Mouse (Mus musculus) left cerebral cortex, postnatal 25 days (tissue): ENCODE results near the gene Ankfn1. TPM values are rescaled to one million over a fixed set of nuclear protein-coding genes. Genes with fewer than 3 reads are reported as not detected.

Source experiments
- DNase-seq, 2 experiments: peaks; one replicate each; pipeline ENCODE4 v3.0.0; 2022; ENCODE audit warnings: low spot score in 2 of 2, mixed read lengths in 1 of 2
- intact Hi-C: fragments of 180-260 bp; cut with DNase I; formaldehyde crosslinking; loops from one replicate; pipeline ENCODE4 v1.15.1; 2025
- total RNA-seq, 2 experiments: library from RNA; stranded (reverse); gene quantifications; 2 replicates each; pipeline ENCODE4 v1.2.3; 2021

The Ankfn1 gene
- 10 to 100 TPM; 10.1 to 13.4 TPM for total RNA-seq

- DNase-seq = peak in 1 of 2 experiments; percentile 12
- intact Hi-C loops = no loop called here
Measured at GRCm38 (mm10) chr11:89777431-89777830, at the start of gene Ankfn1. Ankfn1 (minus strand) TSS chr11:89777653.

- no peak for DNase-seq
- intact Hi-C loops = no loop called here
Measured at GRCm38 (mm10) chr11:89823661-89824446, 46.4 kb upstream of the Ankfn1 start.

- intact Hi-C loops = no loop called here
- DNase-seq = no peak
Measured at GRCm38 (mm10) chr11:89818594-89818993, 41.1 kb upstream of the Ankfn1 start.

- intact Hi-C loops = no loop called here
- no peak for DNase-seq
Measured at GRCm38 (mm10) chr11:89811403-89811802, 34.0 kb upstream of the Ankfn1 start.

DNA sequence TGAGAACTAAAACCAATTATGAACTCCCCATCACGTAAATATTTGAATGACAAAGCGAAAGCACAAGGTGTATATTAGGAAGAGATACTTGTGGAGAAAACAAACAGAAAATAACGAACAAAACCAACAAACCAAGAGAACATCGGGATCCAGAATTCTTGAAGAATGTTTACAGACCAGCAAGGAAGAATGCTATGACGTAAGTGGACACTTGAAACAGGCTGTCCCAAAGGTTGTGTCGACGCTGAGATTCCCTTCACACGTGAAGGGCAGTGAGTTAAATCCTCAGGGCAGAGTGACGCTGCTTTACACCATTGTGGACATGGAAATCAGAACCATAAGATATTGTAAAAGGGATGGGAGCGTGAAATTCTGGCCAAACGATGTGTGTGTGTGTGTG is 30.5 kb upstream of the Ankfn1 start:
- intact Hi-C loops = no loop called here
- DNase-seq = no peak

- DNase-seq = no peak
- intact Hi-C loops = no loop called here
Measured at GRCm38 (mm10) chr11:89804822-89805221, 27.4 kb upstream of the Ankfn1 start.

GRCm38 (mm10) chr11:89803974-89804373 is 26.5 kb upstream of the Ankfn1 start:
- DNase-seq = no peak
- intact Hi-C loops = no loop called here

DNA sequence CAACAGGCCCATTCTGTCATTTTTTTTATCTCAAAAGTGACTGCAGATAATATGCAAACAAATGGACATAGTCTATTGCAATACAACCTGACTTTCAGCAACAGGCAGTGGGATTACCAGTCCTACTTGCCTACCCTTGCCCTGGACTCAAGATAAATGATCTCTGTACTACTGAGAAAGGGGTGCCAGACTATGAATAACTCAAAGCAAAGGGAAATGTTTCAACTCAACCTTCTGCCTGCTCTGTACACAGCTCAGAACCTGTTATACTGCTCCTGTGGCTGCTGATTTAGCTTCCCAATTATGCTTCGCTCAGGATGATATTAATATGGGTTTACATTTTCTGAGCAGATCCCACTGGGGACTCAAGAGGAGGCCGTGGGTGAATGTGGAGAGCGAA is 15.3 kb upstream of the Ankfn1 start:
- intact Hi-C loops = no loop called here

GRCm38 (mm10) chr11:89776070-89776469 is 1.4 kb downstream of the Ankfn1 start:
- DNase-seq = no peak
- intact Hi-C loops = no loop called here

More for the DNA sequence above, 15.3 kb upstream of the Ankfn1 start:
- no peak for DNase-seq

- intact Hi-C loops = no loop called here
Measured at GRCm38 (mm10) chr11:89774913-89775312, 2.5 kb downstream of the Ankfn1 start.

DNA sequence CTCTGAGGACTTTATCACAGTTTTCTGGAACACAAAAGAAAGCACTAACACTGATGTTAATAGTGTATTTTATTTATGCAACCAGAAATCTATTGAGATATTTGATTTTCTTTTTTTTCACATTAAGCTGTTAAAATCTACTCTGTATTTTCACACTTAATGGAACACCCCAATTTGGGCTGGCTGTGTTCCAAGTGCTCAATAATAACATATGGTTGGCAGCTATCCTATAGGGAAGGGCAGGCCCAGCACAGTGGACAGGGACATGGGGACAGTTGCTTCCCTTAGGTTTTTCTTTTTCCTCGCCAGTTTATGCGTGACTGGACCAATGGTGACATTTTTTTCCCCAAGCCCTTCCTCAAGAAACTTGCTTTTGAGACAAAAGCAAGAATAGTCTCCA is 4.5 kb downstream of the Ankfn1 start:
- intact Hi-C loops = no loop called here
- no peak for DNase-seq

More at GRCm38 (mm10) chr11:89774913-89775312, 2.5 kb downstream of the Ankfn1 start:
- DNase-seq = no peak

DNA sequence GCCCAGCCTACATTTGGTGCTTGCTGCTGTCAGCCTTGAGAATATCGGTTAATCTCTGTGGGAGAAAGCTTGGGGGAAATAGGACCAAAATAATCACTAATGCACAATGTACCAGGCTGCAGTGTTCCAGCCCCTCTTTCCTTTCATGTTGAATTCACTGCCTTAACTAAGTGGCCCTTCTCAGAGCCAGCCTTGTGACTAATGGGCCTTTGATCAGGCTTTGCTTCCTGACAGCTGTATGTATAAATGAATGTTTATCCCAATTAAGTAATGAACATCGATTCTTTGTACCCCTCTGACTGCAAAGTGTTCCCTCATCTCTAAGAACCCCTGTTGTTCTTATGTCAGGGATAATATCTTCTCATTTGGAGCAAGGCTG is 11.7 kb downstream of the Ankfn1 start:
- intact Hi-C loops = no loop called here
- peak in 1 of 2 experiments; percentile 12 for DNase-seq

DNA sequence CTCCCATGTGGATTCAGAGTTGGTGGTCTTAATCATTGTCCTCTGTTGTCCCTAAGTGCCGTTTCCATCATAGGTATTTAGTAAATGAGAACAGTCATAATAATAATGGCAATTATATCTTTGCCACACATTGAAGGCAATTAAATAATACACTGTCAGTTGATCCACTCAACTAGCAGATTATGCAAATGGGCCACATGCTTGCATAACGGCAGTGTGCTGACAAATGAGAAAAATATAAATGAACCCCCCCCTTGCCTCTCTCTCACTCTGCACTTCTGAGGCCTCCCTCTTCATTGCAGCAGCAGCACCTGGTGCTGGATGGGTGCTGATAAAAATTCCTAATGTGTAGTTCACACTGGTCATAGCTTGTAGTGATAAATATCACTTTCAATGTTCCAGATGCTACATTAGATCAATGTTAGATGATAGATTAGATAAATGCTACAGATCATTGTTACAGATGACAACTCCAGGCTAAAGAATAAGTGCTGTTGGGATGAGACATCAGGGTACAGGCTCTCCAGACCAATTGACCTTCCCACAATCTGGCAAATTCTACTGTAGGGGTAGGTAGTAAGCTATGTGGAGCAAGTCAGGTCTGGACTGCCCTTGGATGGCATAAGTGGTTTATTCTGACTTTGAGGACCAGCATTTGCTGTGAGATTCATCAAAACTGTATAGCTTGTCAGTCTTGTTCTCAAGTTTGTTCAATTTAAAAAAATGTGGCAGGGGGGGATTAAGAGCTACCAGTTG is 12.3 kb downstream of the Ankfn1 start:
- no peak for DNase-seq
- intact Hi-C loops = no loop called here

DNA sequence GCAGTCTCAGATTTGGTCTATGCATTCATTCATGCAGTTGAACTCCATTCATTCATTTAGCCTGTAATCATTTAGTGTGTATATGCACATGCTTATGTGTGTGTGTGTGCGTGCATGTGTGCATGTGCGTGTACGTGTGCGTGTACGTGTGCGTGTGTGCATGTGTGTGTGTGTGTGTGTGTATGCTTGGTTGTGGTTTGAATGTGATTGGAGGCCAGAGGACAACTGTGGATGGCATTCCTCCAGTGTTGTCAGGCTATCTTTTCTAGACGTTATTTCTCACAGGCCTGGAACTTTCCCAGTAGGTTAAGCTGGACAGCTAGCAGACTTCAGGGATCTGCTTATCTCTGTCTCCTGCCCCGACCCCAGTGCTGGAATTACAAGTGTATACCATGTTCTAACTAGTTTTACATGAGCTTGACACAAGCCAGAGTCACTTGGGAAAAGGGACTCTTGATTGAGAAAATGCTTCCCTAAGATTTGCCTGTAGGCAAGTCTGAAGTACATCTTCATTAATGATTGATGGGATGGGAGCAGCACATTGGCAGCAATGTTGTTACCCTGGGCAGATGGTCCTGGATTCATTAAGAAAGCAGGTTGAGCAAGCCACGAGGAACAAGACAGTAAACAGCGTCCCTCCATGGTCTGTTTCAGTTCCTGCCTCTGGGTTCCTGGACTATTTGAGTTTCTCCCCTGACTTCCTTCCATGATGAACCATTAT is 43.3 kb downstream of the Ankfn1 start:
- DNase-seq = no peak
- intact Hi-C loops = no loop called here

DNA sequence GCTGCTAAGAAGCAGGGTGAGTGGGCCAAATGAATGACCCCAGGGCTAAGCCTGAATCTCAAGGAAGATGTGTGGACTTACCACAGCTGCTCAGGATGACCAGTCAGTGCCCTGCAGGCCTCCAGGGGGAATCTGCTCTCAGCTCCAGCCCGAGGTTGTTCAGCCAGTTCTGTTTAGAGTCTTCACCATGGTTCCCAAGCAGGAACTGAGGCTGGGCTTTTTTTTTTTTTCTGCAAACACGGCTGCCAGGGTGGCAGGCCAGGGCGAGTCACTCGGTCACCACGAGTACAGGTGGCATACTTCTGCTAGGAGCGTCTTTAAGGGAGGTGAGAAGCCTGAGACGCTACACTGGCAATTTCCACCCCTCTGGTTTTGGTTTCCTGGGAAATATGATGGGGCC is 43.9 kb downstream of the Ankfn1 start:
- DNase-seq = no peak
- intact Hi-C loops = no loop called here

DNA sequence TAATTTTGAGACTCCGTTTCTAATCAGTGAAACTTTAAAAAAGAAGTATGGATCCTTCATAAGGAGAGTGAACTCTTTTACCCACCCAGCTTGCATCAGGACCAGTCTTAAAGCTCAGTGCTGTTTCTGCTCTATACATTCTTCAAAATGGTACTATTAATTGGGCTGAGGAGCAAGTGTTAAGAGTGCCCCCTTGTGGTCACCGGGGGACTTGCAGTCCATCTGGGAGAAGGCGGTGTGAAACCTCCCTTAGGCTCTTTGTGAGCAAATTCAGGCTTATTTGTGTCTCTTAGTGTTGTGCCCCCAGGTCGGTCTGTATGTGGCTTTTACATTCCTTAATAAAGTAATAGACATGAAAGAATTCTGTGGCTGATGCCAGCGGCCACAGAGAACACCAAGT is 56.6 kb downstream of the Ankfn1 start:
- intact Hi-C loops = loop anchor here (1.0 to 10.0 kb wide), 5 partner anchors 175 to 616 kb away; no protein-coding TSS in a partner anchor
- DNase-seq = peak; percentile 85 to 87

DNA sequence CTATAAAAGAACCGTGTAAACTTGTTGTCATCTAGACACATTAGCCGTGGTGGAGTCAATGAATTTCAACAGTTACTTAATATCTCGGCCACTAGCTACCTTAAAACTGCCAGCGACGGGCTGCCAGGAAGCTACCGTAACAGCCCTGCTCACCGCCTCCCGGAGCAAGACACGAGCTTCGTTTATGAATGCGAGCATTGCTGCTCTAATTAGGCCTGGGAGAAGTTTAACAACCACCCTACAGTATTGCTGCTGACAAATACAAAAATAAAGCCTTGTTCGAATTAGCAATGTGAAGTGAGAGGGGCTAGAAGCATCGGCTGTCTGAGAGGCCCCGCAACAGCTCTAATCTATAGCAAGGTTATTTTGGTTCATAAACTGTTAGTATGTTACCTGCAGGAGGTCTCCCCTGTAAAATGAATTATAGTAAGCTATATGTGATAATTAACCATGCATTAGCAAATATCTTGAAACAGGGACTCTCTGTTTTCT is 58.9 kb downstream of the Ankfn1 start:
- DNase-seq = no peak
- intact Hi-C loops = no loop called here

DNA sequence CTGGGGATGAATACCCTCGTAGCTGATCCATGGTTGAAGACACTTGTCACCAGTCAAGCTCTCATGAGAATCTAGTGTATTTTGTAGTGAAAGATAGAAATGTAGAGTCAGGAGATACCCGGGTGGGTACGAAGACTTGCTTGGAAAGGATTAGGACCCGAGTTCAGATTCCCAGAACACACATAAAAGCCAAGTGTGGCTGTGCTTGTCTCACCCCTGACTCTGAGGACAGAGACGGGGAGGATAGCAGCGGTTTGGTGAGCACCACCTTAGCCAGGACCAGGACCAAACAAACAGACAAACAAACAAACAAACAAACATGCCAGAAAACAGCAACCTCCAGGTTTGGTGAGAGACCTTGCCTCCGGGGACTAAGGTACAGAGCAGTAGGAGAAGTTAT is 61.1 kb downstream of the Ankfn1 start:
- intact Hi-C loops = no loop called here
- no peak for DNase-seq

DNA sequence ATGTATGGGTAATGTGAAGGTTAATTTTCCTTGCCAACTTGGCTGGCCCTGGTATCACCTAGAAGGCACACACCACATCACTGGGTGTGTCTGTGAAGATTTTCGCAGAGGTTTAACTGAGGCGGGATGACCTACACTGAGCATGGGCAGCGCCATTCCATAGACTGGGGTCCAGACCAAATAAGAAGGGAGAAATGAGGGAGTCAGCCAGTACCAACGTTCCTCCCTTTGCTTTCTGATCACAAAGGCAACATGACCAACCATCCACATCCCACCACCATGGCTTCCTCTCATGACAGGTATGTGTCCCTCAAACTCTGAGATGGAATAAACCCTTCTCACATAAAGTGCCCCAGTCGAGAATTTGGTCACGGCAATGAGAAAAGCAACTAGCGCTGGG is 68.9 kb downstream of the Ankfn1 start:
- no peak for DNase-seq
- intact Hi-C loops = no loop called here
